9 mouse cellular contexts compared by ENCODE assay signal in genomic region chr11:80090555-80091164, GRCm38 (mm10). TPM values are rescaled to one million over a fixed set of nuclear protein-coding genes. Genes with fewer than 3 reads are reported as not detected.
DNase-seq lines count a peak whose midpoint lies in the region; ATAC-seq and TF ChIP-seq lines count a peak whose summit lies in the region.
"Had no signal": no experiment of that assay in that cellular context is flagged by ENCODE, and none has a peak within 500 bp of the region (broad histone marks: within the 10 kb centered on the region; RNA-seq: fewer than 3 reads in every experiment).

No protein-coding gene starts in this region.

- peaks cover 6% of the 10 kb centered on the region; the same call in 1 of the 2 replicates for H3K4me1 ChIP-seq in heart, postnatal 0 days (ENCODE audit: control insufficient read depth, insufficient read depth)
- H3K4me1 ChIP-seq in embryonic facial prominence, embryonic 12.5 days: peaks cover 14% of the 10 kb centered on the region
- H3K4me1 ChIP-seq in intestine, embryonic 16.5 days (ENCODE audit: control insufficient read depth, insufficient read depth, low read length): 0 out of 2 replicates have a peak, but pooled peaks cover 2% of the 10 kb centered on the region
- H3K4me1 ChIP-seq in midbrain, embryonic 16.5 days (ENCODE audit: control insufficient read depth, insufficient read depth, low read length): peaks cover 8% of the 10 kb centered on the region
- H3K4me1 ChIP-seq in cerebellum, adult 2 months (ENCODE audit: control insufficient read depth, insufficient read depth, low read length): no peaks in the 10 kb centered on the region; the same call in 1 of the 2 replicates

- no peak for ATAC-seq in heart, postnatal 0 days (ENCODE audit: insufficient read depth, low read depth)
- ATAC-seq in embryonic facial prominence, embryonic 12.5 days (ENCODE audit: insufficient number of reproducible peaks, insufficient read depth, low FRiP score, low TSS enrichment): no peak
- no peak for ATAC-seq in intestine, embryonic 16.5 days
- ATAC-seq in midbrain, embryonic 16.5 days: no peak

- H3K27me3 ChIP-seq in heart, postnatal 0 days (ENCODE audit: control insufficient read depth, insufficient read depth, low read length): no peaks in the 10 kb centered on the region
- H3K27me3 ChIP-seq in embryonic facial prominence, embryonic 12.5 days: no peaks in the 10 kb centered on the region
- H3K27me3 ChIP-seq in intestine, embryonic 16.5 days (replicated peaks; ENCODE audit: control insufficient read depth, insufficient read depth, low read length): no peaks in the 10 kb centered on the region
- no peaks in the 10 kb centered on the region for H3K27me3 ChIP-seq in midbrain, embryonic 16.5 days (ENCODE audit: control insufficient read depth, insufficient read depth, low read depth, low read length)
- H3K27me3 ChIP-seq in cerebellum, adult 2 months (ENCODE audit: control insufficient read depth, insufficient read depth, low read length): no peaks in the 10 kb centered on the region

- no peak for TF ChIP-seq EP300 in heart, postnatal 0 days (IDR thresholded peaks at IDR 0.05; ENCODE audit: low read depth)

- no peak for TF ChIP-seq POLR2A in cerebellum, adult 2 months (IDR thresholded peaks at IDR 0.05; ENCODE audit: borderline replicate concordance, insufficient read depth, low read length)

- no peak for DNase-seq in heart, postnatal 0 days (ENCODE audit: low spot score)
- DNase-seq in heart, postnatal 25 days (ENCODE audit: low spot score): no peak
- DNase-seq in testis, postnatal 14 days (ENCODE audit: low spot score): no peak
- no peak for DNase-seq in right cerebral cortex, postnatal 25 days
- DNase-seq in cerebellum, adult 2 months: no peak
- DNase-seq: thymus, postnatal 14 days had no signal

- peak overlapping the region; percentile 84 for H3K4me2 ChIP-seq in heart, postnatal 0 days (ENCODE audit: low read depth, low read length)
- peak overlapping the region; percentile 78 for H3K4me2 ChIP-seq in embryonic facial prominence, embryonic 12.5 days (replicated peaks)
- H3K4me2 ChIP-seq in intestine, embryonic 16.5 days (ENCODE audit: low read depth, low read length): peak overlapping the region; percentile 60
- peak overlapping the region; percentile 97 for H3K4me2 ChIP-seq in midbrain, embryonic 16.5 days (ENCODE audit: low read length)

- H3K27ac ChIP-seq in heart, postnatal 0 days (ENCODE audit: low read depth): no peak overlapping the region
- no peak overlapping the region for H3K27ac ChIP-seq in embryonic facial prominence, embryonic 12.5 days
- H3K27ac ChIP-seq in intestine, embryonic 16.5 days (ENCODE audit: low read length): no peak overlapping the region
- H3K27ac ChIP-seq in midbrain, embryonic 16.5 days (ENCODE audit: low read length): no peak overlapping the region
- no peak overlapping the region for H3K27ac ChIP-seq in cerebellum, adult 2 months (ENCODE audit: insufficient read depth, low read length)

- H3K4me3 ChIP-seq in heart, postnatal 0 days (ENCODE audit: low read depth, low read length): peak overlapping the region; percentile 84; the same call in 1 of the 2 replicates
- peak overlapping the region; percentile 100 for H3K4me3 ChIP-seq in embryonic facial prominence, embryonic 12.5 days
- peak overlapping the region; percentile 3; the same call in 1 of the 2 replicates for H3K4me3 ChIP-seq in intestine, embryonic 16.5 days (ENCODE audit: low read length)
- H3K4me3 ChIP-seq in midbrain, embryonic 16.5 days (ENCODE audit: low read depth, low read length): no peak overlapping the region
- H3K4me3 ChIP-seq in cerebellum, adult 2 months (replicated peaks; ENCODE audit: insufficient read depth, low read depth, low read length): no peak overlapping the region

- H3K36me3 ChIP-seq in heart, postnatal 0 days (replicated peaks; ENCODE audit: control insufficient read depth, insufficient read depth, low read length): 0 out of 2 replicates have a peak, but pooled peaks cover 2% of the 10 kb centered on the region
- peaks cover 7% of the 10 kb centered on the region; the same call in 1 of the 2 replicates for H3K36me3 ChIP-seq in embryonic facial prominence, embryonic 12.5 days
- no peaks in the 10 kb centered on the region for H3K36me3 ChIP-seq in intestine, embryonic 16.5 days (ENCODE audit: control insufficient read depth, insufficient read depth, low read length)
- no peaks in the 10 kb centered on the region for H3K36me3 ChIP-seq in midbrain, embryonic 16.5 days (ENCODE audit: control insufficient read depth, insufficient read depth, low read length)

- 49% methylated on average over 3 of the region's 3 CpGs for WGBS in heart, postnatal 0 days
- WGBS in embryonic facial prominence, embryonic 12.5 days: 67% methylated on average over 3 of the region's 3 CpGs
- WGBS in intestine, embryonic 16.5 days: 63% methylated on average over 3 of the region's 3 CpGs
- 56% methylated on average over 3 of the region's 3 CpGs for WGBS in midbrain, embryonic 16.5 days
- 38% methylated on average over 3 of the region's 3 CpGs for WGBS in cerebellum, adult 2 months

- no peak overlapping the region for H3K9ac ChIP-seq in heart, postnatal 0 days (replicated peaks; ENCODE audit: low read depth, low read length)
- peak overlapping the region; percentile 99; the same call in 1 of the 2 replicates for H3K9ac ChIP-seq in embryonic facial prominence, embryonic 12.5 days
- no peak overlapping the region for H3K9ac ChIP-seq in intestine, embryonic 16.5 days (ENCODE audit: low read depth, low read length)
- H3K9ac ChIP-seq in midbrain, embryonic 16.5 days (ENCODE audit: low read depth, low read length): no peak overlapping the region

- no peak for TF ChIP-seq CTCF in heart, postnatal 0 days (IDR thresholded peaks at IDR 0.05; ENCODE audit: low read depth)
- TF ChIP-seq CTCF in cerebellum, adult 2 months (IDR thresholded peaks at IDR 0.05; ENCODE audit: borderline replicate concordance, insufficient read depth, low read depth, low read length): no peak

- intact Hi-C loops in heart, postnatal 25 days (cut with DNase I): no loop called here

- H3K9me3 ChIP-seq in heart, postnatal 0 days (replicated peaks; ENCODE audit: control insufficient read depth, low read length): no peaks in the 10 kb centered on the region
- no peaks in the 10 kb centered on the region for H3K9me3 ChIP-seq in embryonic facial prominence, embryonic 12.5 days
- H3K9me3 ChIP-seq in intestine, embryonic 16.5 days (ENCODE audit: control insufficient read depth, low read length): no peaks in the 10 kb centered on the region
- no peaks in the 10 kb centered on the region for H3K9me3 ChIP-seq in midbrain, embryonic 16.5 days (replicated peaks; ENCODE audit: control insufficient read depth, low read length, poor library complexity, severe bottlenecking)

RNA-seq across cellular contexts. Expression of gene Atad5, which starts 1.5 kb away (rescaled TPM):
- total RNA-seq in heart, postnatal 0 days (2014; rRNA removed; ENCODE audit: low replicate concordance): 3.3 and 4.2 TPM in 2 replicates
- 1.5 and 1.8 TPM in 2 replicates for polyA plus RNA-seq in heart, postnatal 0 days (2015; fragmentation: Nextera tagmentation; extraction: Ambion mirVana)
- under 1 TPM; 0.86 to 0.89 TPM for total RNA-seq in heart, postnatal 25 days (2021)
- polyA plus RNA-seq in embryonic facial prominence, embryonic 12.5 days (2016; fragmentation: Nextera tagmentation; extraction: Ambion mirVana): 16.0 and 16.7 TPM in 2 replicates
- polyA plus RNA-seq in intestine, embryonic 16.5 days (2015; fragmentation: Nextera tagmentation; extraction: Ambion mirVana): 4.7 and 5.6 TPM in 2 replicates
- 4.3 and 5.1 TPM in 2 replicates for polyA plus RNA-seq in midbrain, embryonic 16.5 days (2015; fragmentation: Nextera tagmentation; extraction: Ambion mirVana)
- 3.7 and 4.3 TPM in 2 replicates for polyA plus RNA-seq in cerebellum, adult 2 months (2012; rRNA removed)

RNA-seq across cellular contexts. Expression of gene Crlf3, which starts 9.9 kb away (rescaled TPM):
- 12.6 and 28.0 TPM in 2 replicates for total RNA-seq in heart, postnatal 0 days (2014; rRNA removed; ENCODE audit: low replicate concordance)
- polyA plus RNA-seq in heart, postnatal 0 days (2015; fragmentation: Nextera tagmentation; extraction: Ambion mirVana): 19.7 and 22.3 TPM in 2 replicates
- 10 to 100 TPM; 13.5 to 14.3 TPM for total RNA-seq in heart, postnatal 25 days (2021)
- polyA plus RNA-seq in embryonic facial prominence, embryonic 12.5 days (2016; fragmentation: Nextera tagmentation; extraction: Ambion mirVana): 51.7 and 52.9 TPM in 2 replicates
- polyA plus RNA-seq in intestine, embryonic 16.5 days (2015; fragmentation: Nextera tagmentation; extraction: Ambion mirVana): 21.8 and 22.9 TPM in 2 replicates
- polyA plus RNA-seq in midbrain, embryonic 16.5 days (2015; fragmentation: Nextera tagmentation; extraction: Ambion mirVana): 10.4 and 12.7 TPM in 2 replicates
- polyA plus RNA-seq in cerebellum, adult 2 months (2012; rRNA removed): 26.2 and 27.0 TPM in 2 replicates

RNA-seq across cellular contexts. Expression of gene Tefm, which starts 51.3 kb away (rescaled TPM):
- 32.4 and 40.3 TPM in 2 replicates for total RNA-seq in heart, postnatal 0 days (2014; rRNA removed; ENCODE audit: low replicate concordance)
- 37.6 and 39.9 TPM in 2 replicates for polyA plus RNA-seq in heart, postnatal 0 days (2015; fragmentation: Nextera tagmentation; extraction: Ambion mirVana)
- total RNA-seq in heart, postnatal 25 days (2021): 10 to 100 TPM; 25.8 to 29.7 TPM
- polyA plus RNA-seq in embryonic facial prominence, embryonic 12.5 days (2016; fragmentation: Nextera tagmentation; extraction: Ambion mirVana): 29.1 and 32.2 TPM in 2 replicates
- polyA plus RNA-seq in intestine, embryonic 16.5 days (2015; fragmentation: Nextera tagmentation; extraction: Ambion mirVana): 28.8 and 33.1 TPM in 2 replicates
- polyA plus RNA-seq in midbrain, embryonic 16.5 days (2015; fragmentation: Nextera tagmentation; extraction: Ambion mirVana): 22.2 and 22.4 TPM in 2 replicates
- 8.1 and 9.8 TPM in 2 replicates for polyA plus RNA-seq in cerebellum, adult 2 months (2012; rRNA removed)

Comparison
In these comparisons a context has a peak if more than half of its experiments do, and no peak if none do; other contexts are left out.
1. H3K4me3 ChIP-seq: peak in heart, postnatal 0 days (single experiment), embryonic facial prominence, embryonic 12.5 days (single experiment) and intestine, embryonic 16.5 days (single experiment); none in midbrain, embryonic 16.5 days (single experiment) and cerebellum, adult 2 months (single experiment).
2. Peak in every context shown above with its lines, with median percentiles within 50 percentile points of each other: H3K4me2 ChIP-seq.